Mouse (Mus musculus): ENCODE results near the gene P2rx3. TPM values are rescaled to one million over a fixed set of nuclear protein-coding genes. Genes with fewer than 3 reads are reported as not detected.

P2rx3 gene
- total RNA-seq, 2 experiments from 2014 or later: 0.57 to 0.69 TPM

GRCm38 (mm10) chr2:85047081-85047480 lies 9.8 kb upstream of the P2rx3 start:
- intact Hi-C loops (cut with DNase I): loop anchor here (10.0 kb wide), 1 partner anchor 222 kb away; the partner anchor contains the start of genes Smtnl1 and Timm10

GRCm38 (mm10) chr2:85046222-85046621 lies 9.0 kb upstream of the P2rx3 start:
- intact Hi-C loops (cut with DNase I): loop anchor here (10.0 kb wide), 1 partner anchor 221 kb away; the partner anchor contains the start of genes Smtnl1 and Timm10
- DNase-seq: no peak

More at GRCm38 (mm10) chr2:85047081-85047480, 9.8 kb upstream of the P2rx3 start:
- DNase-seq: no peak

- no peak for DNase-seq
- intact Hi-C loops (cut with DNase I): loop anchor here (10.0 kb wide), 1 partner anchor 219 kb away; the partner anchor contains the start of genes Smtnl1 and Timm10
Observed at GRCm38 (mm10) chr2:85043623-85044022, 6.4 kb upstream of the P2rx3 start.

GRCm38 (mm10) chr2:85038336-85038735 lies 1.1 kb upstream of the P2rx3 start:
- no peak for DNase-seq
- intact Hi-C loops (cut with DNase I): no loop called here

GRCm38 (mm10) chr2:85036507-85037046 lies 685 bp downstream of the P2rx3 start:
- DNase-seq: no peak
- intact Hi-C loops (cut with DNase I): no loop called here

GRCm38 (mm10) chr2:85034169-85034568 lies 3.1 kb downstream of the P2rx3 start:
- intact Hi-C loops (cut with DNase I): no loop called here

GRCm38 (mm10) chr2:85033121-85033520 lies 4.1 kb downstream of the P2rx3 start:
- no peak for DNase-seq
- intact Hi-C loops (cut with DNase I): no loop called here

More at GRCm38 (mm10) chr2:85034169-85034568, 3.1 kb downstream of the P2rx3 start:
- DNase-seq: no peak

GRCm38 (mm10) chr2:85030989-85031388 lies 6.3 kb downstream of the P2rx3 start:
- intact Hi-C loops (cut with DNase I): no loop called here
- no peak for DNase-seq

- intact Hi-C loops (cut with DNase I): loop anchor here (10.0 kb wide), 1 partner anchor 215 kb away; no protein-coding TSS in a partner anchor
- DNase-seq: no peak
Observed at GRCm38 (mm10) chr2:85029897-85030296, 7.4 kb downstream of the P2rx3 start.

- intact Hi-C loops (cut with DNase I): loop anchor here (10.0 kb wide), 1 partner anchor 218 kb away; no protein-coding TSS in a partner anchor
- no peak for DNase-seq
Observed at GRCm38 (mm10) chr2:85027281-85027680, 10.0 kb downstream of the P2rx3 start.

- intact Hi-C loops (cut with DNase I): loop anchor here (10.0 kb wide), 1 partner anchor 219 kb away; no protein-coding TSS in a partner anchor
- no peak for DNase-seq
Observed at GRCm38 (mm10) chr2:85026178-85026577, 11.1 kb downstream of the P2rx3 start.

GRCm38 (mm10) chr2:85022043-85022442 lies 15.2 kb downstream of the P2rx3 start:
- DNase-seq: no peak
- intact Hi-C loops (cut with DNase I): loop anchor here (10.0 kb wide), 1 partner anchor 223 kb away; no protein-coding TSS in a partner anchor

GRCm38 (mm10) chr2:85014588-85014982 lies 22.7 kb downstream of the P2rx3 start:
- DNase-seq: no peak
- intact Hi-C loops (cut with DNase I): loop anchor here (10.0 kb wide), 1 partner anchor 180 kb away; the partner anchor contains the start of gene Slc43a1

- no peak for DNase-seq
- intact Hi-C loops (cut with DNase I): loop anchor here (10.0 kb wide), 1 partner anchor 179 kb away; the partner anchor contains the start of gene Slc43a1
Observed at GRCm38 (mm10) chr2:85013826-85014587, 23.3 kb downstream of the P2rx3 start.

GRCm38 (mm10) chr2:85012679-85013078 lies 24.6 kb downstream of the P2rx3 start:
- intact Hi-C loops (cut with DNase I): loop anchor here (10.0 kb wide), 1 partner anchor 178 kb away; the partner anchor contains the start of gene Slc43a1

GRCm38 (mm10) chr2:85011906-85012604 lies 25.2 kb downstream of the P2rx3 start:
- intact Hi-C loops (cut with DNase I): loop anchor here (10.0 kb wide), 1 partner anchor 177 kb away; the partner anchor contains the start of gene Slc43a1
- no peak for DNase-seq

More at GRCm38 (mm10) chr2:85012679-85013078, 24.6 kb downstream of the P2rx3 start:
- DNase-seq: no peak

GRCm38 (mm10) chr2:85009212-85009611 lies 28.1 kb downstream of the P2rx3 start:
- intact Hi-C loops (cut with DNase I): no loop called here
- no peak for DNase-seq

GRCm38 (mm10) chr2:85007729-85008128 lies 29.5 kb downstream of the P2rx3 start:
- DNase-seq: no peak
- intact Hi-C loops (cut with DNase I): loop anchor here (2.0 kb wide), 1 partner anchor 51 kb away; no protein-coding TSS in a partner anchor

GRCm38 (mm10) chr2:85006600-85006999 lies 30.7 kb downstream of the P2rx3 start:
- DNase-seq: no peak
- intact Hi-C loops (cut with DNase I): loop anchor here (2.0 kb wide), 1 partner anchor 50 kb away; no protein-coding TSS in a partner anchor

- no peak for DNase-seq
- intact Hi-C loops (cut with DNase I): no loop called here
Observed at GRCm38 (mm10) chr2:85004341-85004740, 32.9 kb downstream of the P2rx3 start.

Data from gastrocnemius, postnatal 36 days (tissue).